Mouse (Mus musculus) forebrain, embryonic 15.5 days (tissue): ENCODE results near the gene Mybpc1. TPM values are rescaled to one million over a fixed set of nuclear protein-coding genes. Genes with fewer than 3 reads are reported as not detected.
"Not testable (repeated sequence)": the region's sequence is repeated elsewhere in the genome, so short reads cannot be mapped to it uniquely, and the experiment has no call there.

ENCODE experiments used
- ATAC-seq: fragments of 200-750 bp; cut with Nextera tagmentation; replicated peaks from 2 replicates; pipeline ENCODE4 v1.8.0; 2017; ENCODE audit warnings: mild to moderate bottlenecking, moderate TSS enrichment, moderate library complexity
- H3K27ac ChIP-seq: fragments of 300-500 bp; sonication (generic); replicated peaks from 2 replicates; pipeline ENCODE4 v1.5.1; 2015; ENCODE audit warnings: mild to moderate bottlenecking, inconsistent platforms
- H3K27me3 ChIP-seq: fragments of 300-500 bp; sonication (generic); 2 replicates; pipeline ENCODE4 v1.6.1; 2015; ENCODE audit warnings: inconsistent platforms
- H3K36me3 ChIP-seq: fragments of 300-500 bp; sonication (generic); 2 replicates; pipeline ENCODE4 v1.6.1; 2015; ENCODE audit warnings: mild to moderate bottlenecking, inconsistent platforms
- H3K4me1 ChIP-seq: fragments of 300-500 bp; sonication (generic); 2 replicates; pipeline ENCODE4 v1.6.1; 2015; ENCODE audit warnings: inconsistent platforms
- H3K4me2 ChIP-seq: fragments of 300-500 bp; sonication (generic); replicated peaks from 2 replicates; pipeline ENCODE4 v1.6.1; 2015; ENCODE audit warnings: mild to moderate bottlenecking, inconsistent platforms
- H3K4me3 ChIP-seq: fragments of 300-500 bp; sonication (generic); 2 replicates; pipeline ENCODE4 v1.5.1; 2015; ENCODE audit warnings: mild to moderate bottlenecking, inconsistent platforms
- H3K9ac ChIP-seq: fragments of 300-500 bp; sonication (generic); replicated peaks from 2 replicates; pipeline ENCODE4 v1.6.1; 2015; ENCODE audit warnings: mild to moderate bottlenecking, inconsistent platforms
- H3K9me3 ChIP-seq: fragments of 300-500 bp; sonication (generic); 2 replicates; pipeline ENCODE4 v1.6.1; 2016; ENCODE audit warnings: inconsistent platforms
- WGBS: fragments of 180-500 bp; shearing (Covaris S2); methylation state at CpG from one replicate; pipeline ENCODE4 v1.1.7; 2015; ENCODE audit warnings: mixed read lengths; 5-methylcytosine and 5-hydroxymethylcytosine counted together
- polyA plus RNA-seq: library from polyadenylated mRNA; unstranded; fragments of >200 nt; fragmentation: Nextera tagmentation; extraction: Ambion mirVana; gene quantifications from 2 replicates; pipeline ENCODE4 v1.2.1, GENCODE M21; 2015

Mybpc1 gene
- polyA plus RNA-seq, 1 experiment from 2014 or later = 0.99 TPM

DNA sequence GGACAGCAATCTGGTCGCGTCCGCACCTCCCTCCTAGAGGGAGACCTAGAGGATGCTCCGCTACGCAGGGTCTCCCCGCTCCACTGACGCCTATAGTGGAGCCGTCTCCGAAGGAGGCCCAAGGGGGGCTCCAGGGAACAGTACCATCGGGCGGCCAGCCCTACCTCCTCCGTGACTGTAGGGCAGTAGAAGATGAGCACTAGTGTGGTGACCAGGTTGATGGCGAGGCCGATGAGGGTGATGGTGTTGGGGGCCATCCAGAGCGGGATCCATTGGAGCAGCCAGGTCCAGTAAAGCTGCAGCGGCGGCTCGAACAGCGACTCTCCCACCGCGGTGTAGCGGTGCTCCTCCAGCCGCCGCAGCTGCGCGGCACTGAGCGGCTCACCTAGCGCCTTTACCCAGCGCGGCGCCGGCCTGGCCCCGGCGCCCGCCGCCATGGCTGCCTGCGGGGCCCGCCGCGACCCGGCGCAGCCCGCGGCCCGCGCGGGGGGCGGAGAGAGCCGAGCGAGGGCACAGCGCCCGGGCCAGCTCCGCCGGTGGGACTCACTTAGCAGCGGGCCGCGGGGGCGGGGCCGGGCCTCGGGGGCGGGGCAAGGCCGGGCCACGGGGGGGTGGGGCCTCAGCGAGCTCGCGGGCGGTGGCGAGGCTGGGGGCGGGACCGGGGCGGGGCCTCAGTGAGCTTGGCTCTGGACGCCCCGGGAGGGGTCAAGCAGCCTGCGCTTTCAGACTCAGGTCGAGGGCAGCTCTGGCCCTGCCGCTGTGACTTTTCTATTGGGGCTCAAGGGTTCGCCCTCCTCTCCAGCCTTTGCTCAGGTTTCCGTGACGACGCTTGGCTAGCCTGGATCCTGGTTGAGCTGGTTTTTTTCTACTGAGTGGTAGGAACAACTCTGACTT, 101.3 kb downstream of the Mybpc1 start, which contains the start of gene Chpt1:
Gene Chpt1 (minus strand): TSS at position 653 of the 894 bp plus-strand sequence.
- peak within 1 kb of the TSS; percentile 88 for H3K4me3 ChIP-seq
- H3K4me2 ChIP-seq = peak within 1 kb of the TSS; percentile 83
- H3K27me3 ChIP-seq = no peaks in the 10 kb centered on the region
- WGBS = under 1% methylated on average over 77 of the region's 80 CpGs
- no peaks in the 10 kb centered on the region for H3K36me3 ChIP-seq
- H3K9ac ChIP-seq = peak within 1 kb of the TSS; percentile 84
- H3K9me3 ChIP-seq = no peaks in the 10 kb centered on the region
- H3K4me1 ChIP-seq = peaks cover 20% of the 10 kb centered on the region
- peak; percentile 96 for ATAC-seq
- peak within 1 kb of the TSS; percentile 78 for H3K27ac ChIP-seq

DNA sequence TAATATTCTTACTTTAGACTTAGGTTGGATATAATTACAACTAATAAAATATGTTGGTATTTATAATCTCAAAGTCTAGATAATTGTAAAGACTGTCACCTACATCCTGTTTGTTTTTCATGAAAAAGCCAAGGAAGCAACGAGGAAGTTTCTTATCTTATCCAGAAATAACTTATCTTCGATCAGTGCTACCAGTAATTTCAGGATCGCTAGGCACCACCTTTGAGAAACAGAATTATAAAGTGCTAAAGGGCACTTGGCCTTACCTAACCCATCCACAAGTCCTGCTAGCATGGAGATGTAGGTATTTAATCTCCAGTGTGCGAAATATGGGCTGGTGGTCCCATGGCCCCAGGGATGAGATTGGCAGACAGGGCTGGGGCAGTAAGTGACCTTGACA, 102.0 kb downstream of the Mybpc1 start:
- Histone ChIP-seq H3K9ac (peak overlapping the region; percentile 84), H3K4me1 (peaks cover 20% of the 10 kb centered on the region), H3K27me3 (no peaks in the 10 kb centered on the region), H3K27ac (peak overlapping the region; percentile 78; the same call in 1 of the 2 replicates), H3K36me3 (no peaks in the 10 kb centered on the region), H3K4me3 (peak overlapping the region; percentile 88), H3K9me3 (no peaks in the 10 kb centered on the region), H3K4me2 (peak overlapping the region; percentile 83)
- no peak for ATAC-seq
- 55% methylated on average over 4 of the region's 4 CpGs for WGBS

DNA sequence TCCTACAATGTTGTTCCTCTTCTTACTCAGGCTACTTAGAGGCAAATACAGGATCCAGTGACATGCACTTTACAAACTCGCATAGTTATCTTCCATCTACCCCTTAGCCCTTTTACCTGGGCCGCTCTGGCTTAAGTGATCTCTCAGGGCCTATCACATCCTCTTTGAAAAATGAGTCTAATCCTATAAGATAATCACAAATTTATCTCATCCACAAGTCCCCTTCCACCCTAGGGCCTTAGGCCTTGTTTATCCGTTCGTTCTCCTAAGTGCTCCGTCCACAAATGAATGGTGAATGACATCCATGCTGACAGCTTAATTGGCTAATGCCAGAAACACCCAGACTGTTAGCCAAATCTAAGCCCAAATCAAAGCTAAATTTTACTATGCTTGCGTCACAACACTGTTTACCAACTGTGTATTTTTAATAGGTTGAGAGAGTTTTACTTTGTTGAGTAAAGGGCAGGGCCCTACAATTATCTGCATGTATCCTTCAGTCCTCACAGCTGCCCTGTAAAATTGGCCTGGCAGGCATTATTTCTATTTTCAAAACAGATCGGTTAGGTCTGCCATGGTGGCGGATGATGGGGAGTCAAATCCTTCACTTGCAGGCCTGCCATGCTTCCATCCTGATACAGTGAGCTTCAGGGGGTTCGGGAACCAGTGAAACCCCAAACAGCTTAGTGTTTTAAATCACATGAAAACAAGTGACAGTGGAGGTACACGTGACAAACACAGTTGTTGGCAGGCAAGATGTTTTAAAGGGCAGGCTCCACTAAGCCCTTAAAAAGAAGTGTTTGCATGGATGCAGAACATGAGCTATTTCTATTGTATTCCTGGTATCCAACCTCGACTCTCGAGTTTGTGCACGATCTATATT, 102.8 kb downstream of the Mybpc1 start:
- Histone ChIP-seq H3K4me2 (no peak overlapping the region; the same call in 1 of the 2 replicates), H3K36me3 (no peaks in the 10 kb centered on the region), H3K9me3 (no peaks in the 10 kb centered on the region), H3K27ac (no peak overlapping the region), H3K27me3 (no peaks in the 10 kb centered on the region), H3K4me1 (peaks cover 20% of the 10 kb centered on the region), H3K4me3 (no peak overlapping the region), H3K9ac (no peak overlapping the region)
- ATAC-seq = no peak
- 42% methylated on average over 13 of the region's 13 CpGs for WGBS

DNA sequence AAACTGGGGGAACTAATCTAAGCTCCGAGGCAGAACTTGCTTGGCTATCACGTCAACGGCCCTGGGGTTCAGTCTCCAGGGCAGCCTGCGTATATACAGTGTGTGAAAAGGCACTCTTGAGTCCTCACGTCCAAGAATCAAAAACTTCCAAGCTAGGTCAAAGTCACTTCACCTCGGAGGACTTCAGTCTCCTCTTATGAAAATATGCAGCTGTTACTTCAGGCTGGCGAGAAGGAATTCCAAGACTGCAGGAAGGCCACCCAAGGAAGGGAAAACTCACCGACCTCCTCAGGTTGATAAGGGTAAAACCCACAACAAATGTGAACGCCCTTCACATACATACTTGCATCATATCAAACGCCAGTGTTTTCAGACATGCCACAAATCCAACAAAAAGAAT, 103.6 kb downstream of the Mybpc1 start:
- H3K27me3 ChIP-seq = no peaks in the 10 kb centered on the region
- no peak overlapping the region for H3K9ac ChIP-seq
- no peaks in the 10 kb centered on the region for H3K9me3 ChIP-seq
- ATAC-seq = no peak
- peaks cover 20% of the 10 kb centered on the region for H3K4me1 ChIP-seq
- no peak overlapping the region for H3K4me3 ChIP-seq
- no peak overlapping the region for H3K27ac ChIP-seq
- H3K4me2 ChIP-seq = no peak overlapping the region
- H3K36me3 ChIP-seq = no peaks in the 10 kb centered on the region
- WGBS = 91% methylated on average over 10 of the region's 10 CpGs

DNA sequence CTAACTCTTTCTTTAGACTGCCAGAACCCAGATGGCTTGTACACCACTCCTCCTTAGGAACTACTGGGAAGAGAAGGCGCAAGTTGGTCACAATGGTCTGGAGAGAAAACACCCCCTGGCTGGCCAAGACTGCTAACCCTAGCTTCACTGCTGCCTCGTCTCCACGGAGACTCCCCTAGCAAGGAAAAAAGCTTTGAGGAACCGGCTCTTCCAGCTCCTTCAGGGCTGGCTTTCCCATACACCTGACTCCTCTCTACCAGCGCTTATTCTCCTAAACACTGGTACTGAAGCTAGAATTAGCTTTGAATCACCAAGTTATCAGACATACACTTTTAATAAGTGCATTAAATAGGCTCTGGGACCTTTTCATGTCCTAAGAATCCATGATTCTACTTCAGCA, 105.0 kb downstream of the Mybpc1 start:
- no peaks in the 10 kb centered on the region for H3K27me3 ChIP-seq
- no peak for ATAC-seq
- WGBS = 74% methylated on average over 5 of the region's 5 CpGs
- H3K4me2 ChIP-seq = no peak overlapping the region
- H3K4me3 ChIP-seq = no peak overlapping the region
- no peak overlapping the region for H3K27ac ChIP-seq
- peaks cover 20% of the 10 kb centered on the region for H3K4me1 ChIP-seq
- H3K36me3 ChIP-seq = no peaks in the 10 kb centered on the region
- H3K9ac ChIP-seq = no peak overlapping the region
- H3K9me3 ChIP-seq = no peaks in the 10 kb centered on the region

DNA sequence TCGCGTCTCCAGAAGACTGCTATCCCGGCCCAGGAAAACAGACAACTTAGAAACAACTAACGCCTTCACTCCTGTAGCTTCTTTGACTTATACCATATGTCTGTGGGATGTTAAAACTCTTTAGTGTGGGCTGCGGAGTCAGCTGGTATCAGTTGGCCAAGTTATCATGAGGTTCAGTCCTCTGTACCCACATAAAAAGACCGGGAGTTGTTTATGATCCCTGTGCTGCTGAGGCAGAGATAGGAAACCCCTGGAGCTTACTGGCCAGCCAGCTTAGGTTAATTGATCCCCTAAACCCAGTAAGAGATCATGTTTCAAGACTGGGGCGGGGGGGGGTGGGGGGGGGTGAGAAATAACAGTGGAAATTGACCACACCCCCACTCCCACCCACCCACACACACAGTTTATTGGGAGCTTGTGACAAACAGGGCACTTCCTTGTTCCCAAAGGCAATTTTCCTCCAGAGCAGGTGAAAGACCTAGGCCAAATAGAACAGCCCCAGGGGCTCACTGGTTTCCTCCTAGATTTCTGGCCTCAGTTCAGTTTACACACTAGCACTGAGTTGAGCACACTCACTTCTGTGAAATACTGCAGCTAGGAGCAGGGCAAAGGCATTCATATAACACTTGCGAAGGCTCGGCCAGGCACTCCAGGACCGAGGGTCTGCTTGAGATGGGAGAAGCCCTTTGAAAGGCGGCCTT, 107.9 kb downstream of the Mybpc1 start:
- no peaks in the 10 kb centered on the region for H3K9me3 ChIP-seq
- no peaks in the 10 kb centered on the region for H3K27me3 ChIP-seq
- H3K9ac ChIP-seq = no peak overlapping the region
- H3K27ac ChIP-seq = no peak overlapping the region
- no peak overlapping the region for H3K4me3 ChIP-seq
- ATAC-seq = no peak
- no peaks in the 10 kb centered on the region for H3K36me3 ChIP-seq
- H3K4me1 ChIP-seq = peaks cover 3% of the 10 kb centered on the region; the same call in 1 of the 2 replicates
- H3K4me2 ChIP-seq = no peak overlapping the region
- 81% methylated on average over 11 of the region's 11 CpGs for WGBS

DNA sequence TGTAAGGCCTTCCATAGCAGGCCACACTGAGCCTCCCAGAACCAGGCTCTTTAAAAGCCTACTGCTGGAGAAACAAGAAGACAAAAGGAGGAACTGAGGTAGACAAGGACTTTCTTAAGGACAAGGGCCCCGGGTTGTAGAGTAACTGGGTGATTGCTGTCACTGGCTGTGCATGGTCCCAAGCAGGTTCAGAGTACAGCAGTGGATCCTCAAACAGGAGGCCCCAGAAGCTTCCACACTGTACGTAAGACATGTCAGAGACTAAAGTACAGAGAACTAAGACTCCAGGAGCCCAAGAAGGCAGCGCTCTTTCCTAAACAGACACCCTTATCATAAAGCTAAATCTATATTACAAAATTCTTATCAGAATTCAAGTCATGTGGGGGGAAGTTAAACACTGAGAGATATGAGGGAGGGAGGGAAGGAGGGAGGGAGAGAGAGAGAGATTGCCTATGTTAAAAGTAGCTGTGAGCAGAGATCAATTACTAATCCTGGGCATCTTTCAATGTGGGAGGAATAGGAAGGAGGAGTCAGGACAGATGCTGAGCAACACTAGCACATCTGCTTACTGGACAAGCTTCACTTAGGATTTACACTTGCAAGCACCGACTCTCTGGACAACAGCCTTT, 109.9 kb downstream of the Mybpc1 start:
- H3K9ac ChIP-seq = no peak overlapping the region
- no peak overlapping the region for H3K4me3 ChIP-seq
- no peak for ATAC-seq
- H3K9me3 ChIP-seq = no peaks in the 10 kb centered on the region
- no peak overlapping the region for H3K4me2 ChIP-seq
- no peaks in the 10 kb centered on the region for H3K27me3 ChIP-seq
- 84% methylated on average over 4 of the region's 4 CpGs for WGBS
- no peaks in the 10 kb centered on the region for H3K4me1 ChIP-seq
- H3K27ac ChIP-seq = no peak overlapping the region
- no peaks in the 10 kb centered on the region for H3K36me3 ChIP-seq

DNA sequence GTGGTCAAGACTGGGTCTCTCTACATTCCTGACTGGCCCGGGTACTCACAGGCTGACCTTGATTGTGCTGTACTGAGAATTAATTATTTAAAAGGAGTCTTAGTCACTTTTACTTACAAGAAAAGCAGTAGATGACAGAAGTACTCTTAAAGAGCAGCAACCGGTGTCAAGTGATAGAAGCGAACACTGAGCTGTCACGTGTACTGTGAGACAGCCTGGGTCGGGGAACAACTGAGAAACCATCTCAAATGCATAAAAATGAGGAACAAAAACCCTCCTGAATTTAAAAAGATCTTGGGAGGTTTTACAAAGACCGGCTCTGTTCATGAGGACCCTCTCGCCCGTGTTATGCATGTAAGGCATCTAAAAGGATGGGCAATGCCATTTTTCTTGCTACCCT, 112.3 kb downstream of the Mybpc1 start:
- no peak overlapping the region for H3K27ac ChIP-seq
- H3K4me1 ChIP-seq = no peaks in the 10 kb centered on the region
- H3K9ac ChIP-seq = no peak overlapping the region
- ATAC-seq = no peak
- H3K4me3 ChIP-seq = no peak overlapping the region
- no peaks in the 10 kb centered on the region for H3K36me3 ChIP-seq
- no peaks in the 10 kb centered on the region for H3K9me3 ChIP-seq
- no peaks in the 10 kb centered on the region for H3K27me3 ChIP-seq
- 73% methylated on average over 8 of the region's 8 CpGs for WGBS
- no peak overlapping the region for H3K4me2 ChIP-seq

DNA sequence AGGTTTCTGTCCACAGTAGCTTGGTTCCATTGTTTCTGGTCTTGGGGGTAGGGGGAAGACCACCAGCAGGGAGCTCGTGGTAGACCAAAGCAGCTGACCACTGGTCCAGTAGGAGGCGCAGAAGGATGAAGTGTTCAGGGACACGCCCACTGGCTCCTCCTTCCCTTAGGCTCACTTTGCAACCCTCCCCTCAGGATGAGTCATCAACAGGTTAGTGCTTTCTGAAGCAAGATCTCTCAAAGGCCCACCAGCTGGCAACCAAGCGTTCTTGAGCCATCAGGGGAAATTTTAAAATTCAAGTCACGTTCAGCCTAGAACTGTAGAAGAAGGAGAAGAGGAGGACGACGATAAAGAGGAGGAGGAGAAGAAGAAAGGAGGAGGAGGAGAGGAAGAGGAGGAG, 113.3 kb downstream of the Mybpc1 start:
- Histone ChIP-seq H3K9me3 (no peaks in the 10 kb centered on the region), H3K4me2 (no peak overlapping the region), H3K27ac (no peak overlapping the region), H3K36me3 (no peaks in the 10 kb centered on the region), H3K9ac (no peak overlapping the region), H3K4me1 (no peaks in the 10 kb centered on the region), H3K4me3 (no peak overlapping the region), H3K27me3 (no peaks in the 10 kb centered on the region)
- 56% methylated on average over 7 of the region's 7 CpGs for WGBS
- no peak for ATAC-seq

DNA sequence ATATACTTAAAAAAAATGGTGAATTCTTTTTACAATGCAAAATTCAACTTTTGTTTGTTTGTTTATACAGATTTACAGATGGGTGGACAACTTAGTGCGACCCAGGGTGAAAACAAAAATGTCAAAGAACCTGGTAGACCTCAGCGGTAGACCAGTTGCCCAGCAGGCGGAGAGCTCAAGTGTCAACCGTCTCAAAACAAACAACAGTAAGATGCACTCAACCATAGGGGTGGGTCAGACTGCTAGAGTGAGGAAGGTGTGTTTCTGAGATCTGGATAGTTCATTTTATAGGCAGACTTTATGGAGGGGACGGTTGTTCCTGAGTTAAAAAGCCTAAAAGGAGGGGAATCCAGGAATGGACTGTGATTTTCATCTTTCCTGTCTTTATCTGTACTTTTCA, 116.3 kb downstream of the Mybpc1 start:
- Histone ChIP-seq H3K4me2 (no peak overlapping the region), H3K4me3 (no peak overlapping the region), H3K4me1 (no peaks in the 10 kb centered on the region), H3K9me3 (no peaks in the 10 kb centered on the region), H3K27me3 (no peaks in the 10 kb centered on the region), H3K36me3 (no peaks in the 10 kb centered on the region; the same call in 1 of the 2 replicates), H3K9ac (no peak overlapping the region), H3K27ac (no peak overlapping the region)
- 92% methylated on average over 5 of the region's 5 CpGs for WGBS
- no peak for ATAC-seq

DNA sequence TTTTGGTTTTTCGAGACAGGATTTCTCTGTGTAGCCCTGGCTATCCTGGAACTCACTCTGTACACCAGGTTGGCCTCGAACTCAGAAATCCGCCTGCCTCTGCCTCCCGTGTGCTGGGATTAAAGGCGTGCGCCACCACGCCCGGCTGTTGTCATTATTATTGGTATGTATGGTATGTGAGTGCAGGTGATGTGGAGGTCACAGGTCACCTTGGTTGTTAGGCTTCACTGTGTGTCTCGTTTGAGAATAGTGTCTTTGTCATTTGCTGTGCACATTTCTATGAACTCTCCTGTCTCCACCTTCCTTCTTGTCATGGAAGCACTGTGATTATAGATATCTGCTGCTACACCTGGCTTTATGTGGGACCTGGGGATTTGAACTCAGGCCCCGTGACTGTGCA, 122.1 kb downstream of the Mybpc1 start:
- not testable (repeated sequence) for ATAC-seq

More for the DNA sequence above, 122.1 kb downstream of the Mybpc1 start:
- H3K4me2 ChIP-seq, H3K9me3 ChIP-seq, H3K36me3 ChIP-seq, H3K4me3 ChIP-seq, H3K27me3 ChIP-seq, H3K27ac ChIP-seq, H3K4me1 ChIP-seq, H3K9ac ChIP-seq: not testable (repeated sequence)
- WGBS = 92% methylated on average over 10 of the region's 10 CpGs
